Mouse (Mus musculus) midbrain, embryonic 14.5 days (tissue): ENCODE data around the gene Gtf2ird2. TPM values are rescaled to one million over a fixed set of nuclear protein-coding genes. Genes with fewer than 3 reads are reported as not detected.

Experiments
- ATAC-seq: fragments of 200-750 bp; cut with Nextera tagmentation; 2 replicates; pipeline ENCODE4 v1.8.0; 2017; ENCODE audit warnings: moderate number of reproducible peaks, moderate library complexity; ENCODE audit not compliant: low FRiP score, low TSS enrichment
- DNase-seq: peaks from one replicate; pipeline ENCODE4 v3.0.0-alpha.2; 2015
- H3K27ac ChIP-seq: fragments of 300-500 bp; sonication (generic); replicated peaks from 2 replicates; pipeline ENCODE4 v1.5.1; 2014; ENCODE audit warnings: mild to moderate bottlenecking, low read depth, low read length, moderate library complexity
- H3K27me3 ChIP-seq: fragments of 300-500 bp; sonication (generic); 2 replicates; pipeline ENCODE4 v1.6.1; 2014; ENCODE audit warnings: low read length, control low read depth, mixed read lengths; ENCODE audit not compliant: control insufficient read depth, insufficient read depth
- H3K36me3 ChIP-seq: fragments of 300-500 bp; sonication (generic); 2 replicates; pipeline ENCODE4 v1.6.1; 2014; ENCODE audit warnings: low read length, control low read depth; ENCODE audit not compliant: control insufficient read depth, insufficient read depth
- H3K4me1 ChIP-seq: fragments of 300-500 bp; sonication (generic); 2 replicates; pipeline ENCODE4 v1.6.1; 2014; ENCODE audit warnings: mild to moderate bottlenecking, antibody characterized with exemption, low read length, control low read depth; ENCODE audit not compliant: control insufficient read depth, insufficient read depth
- H3K4me2 ChIP-seq: fragments of 300-500 bp; sonication (generic); 2 replicates; pipeline ENCODE4 v1.6.1; 2014; ENCODE audit warnings: mild to moderate bottlenecking, low read length, moderate library complexity
- H3K4me3 ChIP-seq: fragments of 300-500 bp; sonication (generic); replicated peaks from 2 replicates; pipeline ENCODE4 v1.5.1; 2014; ENCODE audit warnings: low read depth, low read length
- H3K9ac ChIP-seq: fragments of 300-500 bp; sonication (generic); replicated peaks from 2 replicates; pipeline ENCODE4 v1.6.1; 2014; ENCODE audit warnings: mild to moderate bottlenecking, low read length, moderate library complexity
- H3K9me3 ChIP-seq: fragments of 300-500 bp; sonication (generic); 2 replicates; pipeline ENCODE4 v1.6.1; 2016; ENCODE audit warnings: low read length, control low read depth, mixed read lengths; ENCODE audit not compliant: control insufficient read depth
- WGBS: fragments of 180-500 bp; shearing (Covaris S2); extraction: QIAGEN DNeasy Blood & Tissue Kit; methylation state at CpG from one replicate; pipeline ENCODE4 v1.1.7; 2014; 5-methylcytosine and 5-hydroxymethylcytosine counted together
- polyA plus RNA-seq: library from polyadenylated mRNA; unstranded; fragments of >200 nt; fragmentation: Nextera tagmentation; extraction: Ambion mirVana; gene quantifications from 2 replicates; pipeline ENCODE4 v1.2.1, GENCODE M21; 2014

Gene Gtf2ird2
- polyA plus RNA-seq, 1 experiment from 2014 or later: 12.9 TPM

DNA sequence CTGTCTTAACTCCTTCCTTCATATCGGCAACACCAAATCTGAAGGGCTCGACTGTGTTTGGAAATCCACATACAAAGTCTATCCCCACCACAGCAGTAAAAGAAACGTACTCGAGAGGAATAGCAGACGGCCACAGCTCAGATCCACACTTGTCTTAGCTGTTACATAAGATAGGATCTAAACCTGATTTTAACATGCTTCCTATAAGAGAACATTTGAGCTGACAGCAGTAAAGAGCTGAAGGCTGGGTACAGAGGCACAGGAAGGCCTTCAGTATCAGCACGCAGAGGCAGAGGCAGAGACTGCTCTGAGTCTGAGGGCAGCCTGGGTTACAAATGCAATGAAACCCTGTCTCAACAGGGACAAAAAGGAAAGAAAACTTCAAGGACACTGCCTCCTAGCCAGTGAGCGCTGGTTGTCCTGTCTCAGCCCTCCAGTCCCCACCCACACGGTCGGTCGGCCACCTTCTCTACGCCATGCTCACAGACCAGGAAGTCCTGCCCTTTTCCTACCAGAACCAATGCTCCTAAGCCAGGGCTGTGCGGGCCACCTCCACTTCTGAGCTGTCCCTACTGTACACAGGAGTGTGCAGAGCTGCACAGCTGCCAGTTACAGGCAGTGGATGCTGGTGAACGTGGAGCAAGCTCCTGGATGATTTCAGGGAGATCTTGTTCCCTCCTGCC, 73.7 kb downstream of the Gtf2ird2 start:
- no peaks in the 10 kb centered on the region for H3K27me3 ChIP-seq
- H3K9me3 ChIP-seq: no peaks in the 10 kb centered on the region
- H3K36me3 ChIP-seq: peaks cover 95% of the 10 kb centered on the region
- no peak for ATAC-seq
- WGBS: 93% methylated on average over 13 of the region's 13 CpGs
- no peak for DNase-seq
- H3K9ac ChIP-seq: no peak overlapping the region
- H3K4me3 ChIP-seq: no peak overlapping the region
- no peak overlapping the region for H3K27ac ChIP-seq
- H3K4me1 ChIP-seq: no peaks in the 10 kb centered on the region
- H3K4me2 ChIP-seq: no peak overlapping the region

- Histone ChIP-seq H3K27ac (no peak overlapping the region), H3K27me3 (no peaks in the 10 kb centered on the region), H3K9me3 (no peaks in the 10 kb centered on the region), H3K9ac (no peak overlapping the region), H3K4me2 (no peak overlapping the region), H3K4me1 (no peaks in the 10 kb centered on the region), H3K4me3 (no peak overlapping the region), H3K36me3 (peaks cover 96% of the 10 kb centered on the region)
- DNase-seq (no peak), ATAC-seq (no peak)
- 91% methylated on average over 4 of the region's 4 CpGs for WGBS
Measured at GRCm38 (mm10) chr5:134258395-134258794, 74.6 kb downstream of the Gtf2ird2 start.

DNA sequence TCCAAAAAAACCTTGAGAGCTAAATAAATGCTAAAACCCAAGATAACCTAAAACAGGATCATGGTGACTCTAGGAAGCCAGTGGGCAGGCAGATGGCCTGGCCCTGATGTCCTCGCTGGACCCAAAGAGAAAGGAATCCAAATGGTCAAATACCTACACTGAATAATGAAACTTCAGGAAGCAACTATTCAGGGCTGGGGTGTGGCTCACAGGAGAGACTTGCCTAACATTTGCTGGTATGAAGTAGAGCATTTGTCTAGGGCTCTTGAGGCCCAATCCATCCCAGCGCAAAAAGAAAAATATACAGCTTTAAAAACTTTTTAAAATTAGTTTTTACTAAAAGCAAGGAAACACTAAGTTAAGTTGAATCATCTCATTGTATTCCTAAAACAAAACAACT, 75.1 kb downstream of the Gtf2ird2 start:
- 92% methylated on average over 2 of the region's 2 CpGs for WGBS
- Histone ChIP-seq H3K27ac (no peak overlapping the region), H3K9me3 (no peaks in the 10 kb centered on the region), H3K36me3 (peaks cover 96% of the 10 kb centered on the region), H3K4me1 (no peaks in the 10 kb centered on the region), H3K27me3 (no peaks in the 10 kb centered on the region), H3K4me3 (no peak overlapping the region), H3K4me2 (no peak overlapping the region), H3K9ac (no peak overlapping the region)
- ATAC-seq (no peak), DNase-seq (no peak)

DNA sequence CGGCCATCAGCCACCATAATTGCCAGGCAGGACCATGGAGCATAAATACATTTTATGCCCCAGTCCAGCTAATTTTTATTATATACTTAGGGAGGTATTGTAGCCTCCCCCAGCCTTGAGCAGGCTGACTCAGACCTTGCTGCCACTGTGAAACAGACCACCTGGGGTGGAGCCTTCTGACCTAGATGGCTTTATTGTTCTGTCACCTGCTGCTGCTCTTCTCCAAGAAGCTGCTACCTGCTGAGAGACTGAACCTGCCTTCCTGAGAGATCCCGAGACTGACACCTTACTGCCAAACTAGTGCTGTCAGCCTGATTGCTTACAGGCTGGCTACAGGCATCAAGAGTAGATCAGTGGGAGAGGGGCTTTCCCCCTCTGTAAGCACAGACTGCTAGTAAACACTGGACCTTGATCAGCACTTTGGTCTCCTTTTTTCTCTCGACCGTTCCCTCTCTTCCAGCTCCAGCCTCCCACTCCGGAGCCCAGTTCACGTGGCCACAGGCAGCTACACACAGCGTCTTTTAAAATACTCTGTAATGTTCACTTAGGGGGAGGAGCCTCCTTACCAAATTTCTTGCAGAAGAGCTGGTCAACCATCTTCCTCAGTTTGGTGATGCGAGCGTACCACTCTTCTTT, 76.3 kb downstream of the Gtf2ird2 start:
- no peaks in the 10 kb centered on the region for H3K4me1 ChIP-seq
- H3K27me3 ChIP-seq: no peaks in the 10 kb centered on the region
- ATAC-seq: no peak
- no peaks in the 10 kb centered on the region for H3K9me3 ChIP-seq
- 92% methylated on average over 9 of the region's 9 CpGs for WGBS
- peaks cover 96% of the 10 kb centered on the region for H3K36me3 ChIP-seq
- H3K27ac ChIP-seq: no peak overlapping the region
- H3K4me2 ChIP-seq: no peak overlapping the region
- no peak for DNase-seq
- H3K9ac ChIP-seq: no peak overlapping the region
- H3K4me3 ChIP-seq: no peak overlapping the region

- 89% methylated on average over 2 of the region's 2 CpGs for WGBS
- no peak overlapping the region for H3K4me2 ChIP-seq
- H3K27ac ChIP-seq: no peak overlapping the region
- DNase-seq: no peak
- H3K9ac ChIP-seq: no peak overlapping the region
- H3K36me3 ChIP-seq: peaks cover 93% of the 10 kb centered on the region
- H3K4me1 ChIP-seq: no peaks in the 10 kb centered on the region
- no peaks in the 10 kb centered on the region for H3K27me3 ChIP-seq
- no peaks in the 10 kb centered on the region for H3K9me3 ChIP-seq
- ATAC-seq: no peak
- H3K4me3 ChIP-seq: no peak overlapping the region
Measured at GRCm38 (mm10) chr5:134265890-134266289, 82.1 kb downstream of the Gtf2ird2 start.

GRCm38 (mm10) chr5:134266404-134266803, 82.6 kb downstream of the Gtf2ird2 start:
- no peaks in the 10 kb centered on the region for H3K27me3 ChIP-seq
- no peak for ATAC-seq
- no peaks in the 10 kb centered on the region for H3K4me1 ChIP-seq
- H3K4me2 ChIP-seq: no peak overlapping the region
- 90% methylated on average over 18 of the region's 18 CpGs for WGBS
- DNase-seq: no peak
- peaks cover 92% of the 10 kb centered on the region for H3K36me3 ChIP-seq
- H3K9me3 ChIP-seq: no peaks in the 10 kb centered on the region
- no peak overlapping the region for H3K4me3 ChIP-seq
- no peak overlapping the region for H3K9ac ChIP-seq
- H3K27ac ChIP-seq: no peak overlapping the region

- no peak for ATAC-seq
- WGBS: 98% methylated on average over 8 of the region's 8 CpGs
- Histone ChIP-seq H3K36me3 (peaks cover 92% of the 10 kb centered on the region), H3K27ac (no peak overlapping the region), H3K9ac (no peak overlapping the region), H3K27me3 (no peaks in the 10 kb centered on the region), H3K4me1 (no peaks in the 10 kb centered on the region), H3K4me3 (no peak overlapping the region), H3K4me2 (no peak overlapping the region), H3K9me3 (no peaks in the 10 kb centered on the region)
- no peak for DNase-seq
Measured at GRCm38 (mm10) chr5:134268751-134269150, 84.9 kb downstream of the Gtf2ird2 start.

GRCm38 (mm10) chr5:134269751-134270150, 85.9 kb downstream of the Gtf2ird2 start:
- DNase-seq: no peak
- H3K36me3 ChIP-seq: peaks cover 90% of the 10 kb centered on the region
- WGBS: 94% methylated on average over 5 of the region's 5 CpGs

DNA sequence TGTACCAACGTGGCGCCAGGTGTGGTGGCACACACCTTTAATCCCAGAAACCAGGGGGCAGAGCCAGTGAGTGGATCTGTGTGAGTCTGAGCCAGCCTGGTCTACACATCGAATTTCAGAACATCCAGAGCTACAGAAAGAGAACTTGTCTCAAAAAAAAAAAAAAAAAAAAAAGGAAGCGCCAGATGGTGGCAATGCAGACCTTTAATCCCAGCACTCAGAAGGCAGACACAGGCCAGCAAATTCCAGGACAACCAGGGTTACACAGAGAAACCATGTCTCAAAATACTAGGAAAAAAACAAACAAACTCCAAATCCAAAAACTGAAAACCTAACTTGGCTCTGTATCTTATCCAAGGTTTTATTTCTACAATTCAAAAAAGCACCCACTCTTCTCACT, 86.7 kb downstream of the Gtf2ird2 start:
- Histone ChIP-seq H3K9ac (no peak overlapping the region), H3K36me3 (peaks cover 90% of the 10 kb centered on the region), H3K9me3 (no peaks in the 10 kb centered on the region), H3K4me3 (no peak overlapping the region), H3K27ac (no peak overlapping the region), H3K4me2 (no peak overlapping the region), H3K27me3 (no peaks in the 10 kb centered on the region), H3K4me1 (no peaks in the 10 kb centered on the region)
- 96% methylated on average over 4 of the region's 4 CpGs for WGBS
- ATAC-seq (no peak), DNase-seq (no peak)

More at GRCm38 (mm10) chr5:134269751-134270150, 85.9 kb downstream of the Gtf2ird2 start:
- Histone ChIP-seq H3K9ac (no peak overlapping the region), H3K4me1 (no peaks in the 10 kb centered on the region), H3K4me3 (no peak overlapping the region), H3K27me3 (no peaks in the 10 kb centered on the region), H3K27ac (no peak overlapping the region), H3K9me3 (no peaks in the 10 kb centered on the region), H3K4me2 (no peak overlapping the region)
- no peak for ATAC-seq
